Mouse (Mus musculus): ENCODE measurements around the gene Fkbp8.

DNA sequence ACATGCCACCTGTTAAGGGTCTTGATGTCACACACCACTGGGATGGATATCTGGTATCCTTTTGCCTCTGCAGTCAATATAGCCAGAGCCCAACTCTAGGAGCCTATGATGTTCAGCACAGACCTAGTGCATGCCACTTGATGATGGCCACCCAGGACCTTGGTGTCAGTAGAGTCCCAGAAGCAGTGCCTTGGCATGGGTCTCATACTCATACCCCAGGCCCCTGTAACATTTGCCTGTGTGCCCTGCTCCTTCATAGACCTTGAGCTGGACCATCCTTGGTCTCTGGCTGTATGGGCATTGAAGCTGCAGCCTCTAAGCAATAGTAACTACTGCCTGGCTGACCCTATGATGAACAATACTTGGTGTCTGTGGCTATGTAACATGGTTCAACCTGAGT lies 46.8 kb downstream of the Fkbp8 start:
- no peak for TF ChIP-seq CTCF (IDR thresholded peaks at IDR 0.05; ENCODE audit: borderline replicate concordance, control insufficient read depth, extremely low read depth, insufficient read depth, low read length, poor library complexity)
- TF ChIP-seq POLR2A (IDR thresholded peaks at IDR 0.05; ENCODE audit: control insufficient read depth, extremely low read depth, insufficient read depth, low read length, poor library complexity) = no peak

Data from thymus, adult 2 months (tissue).